Mouse (Mus musculus): ENCODE measurements around the gene Carmil1. TPM values are rescaled to one million over a fixed set of nuclear protein-coding genes. Genes with fewer than 3 reads are reported as not detected.

Carmil1 gene
- total and polyA plus RNA-seq, 3 experiments = 0.15 to 1.2 TPM; not detected in 1

- Histone ChIP-seq H3K27me3 (ENCODE audit: control insufficient read depth in 1 of 2, insufficient read depth in 2 of 2, low read length in 2 of 2) (peaks cover 7% of the 10 kb centered on the region in 2 experiments), H3K4me3 (ENCODE audit: control insufficient read depth in 1 of 2, insufficient read depth in 1 of 2, low read depth in 2 of 2, low read length in 2 of 2) (no peak overlapping the region), H3K36me3 (ENCODE audit: control insufficient read depth in 1 of 2, insufficient read depth in 2 of 2, low read length in 2 of 2) (no peaks in the 10 kb centered on the region), H3K9me3 (replicated peaks; ENCODE audit: insufficient read depth, low read length) (no peaks in the 10 kb centered on the region), H3K27ac (ENCODE audit: control insufficient read depth, low read depth, low read length) (no peak overlapping the region), H3K79me2 (ENCODE audit: control insufficient read depth, insufficient read depth, low read length, poor library complexity) (no peaks in the 10 kb centered on the region), H3K4me1 (ENCODE audit: control insufficient read depth in 1 of 2, insufficient read depth in 2 of 2, low read length in 2 of 2) (no peaks in the 10 kb centered on the region), H3K9ac (ENCODE audit: control insufficient read depth, low read depth, low read length, poor library complexity, severe bottlenecking) (no peak overlapping the region)
- DNase-seq (ENCODE audit: low read depth, low spot score) = no peak
- TF ChIP-seq GATA1 (IDR thresholded peaks at IDR 0.05; ENCODE audit: low read depth, low read length) = no peak
- TF ChIP-seq ZMIZ1 (IDR thresholded peaks at IDR 0.05; ENCODE audit: low read depth, low read length) = no peak
- no peak for TF ChIP-seq POLR2A (IDR thresholded peaks at IDR 0.05; ENCODE audit: control insufficient read depth in 1 of 2, insufficient read depth in 1 of 2, low read depth in 1 of 2, low read length in 2 of 2, poor library complexity in 1 of 2)
- TF ChIP-seq ELF1 (IDR thresholded peaks at IDR 0.05; ENCODE audit: low read depth, low read length) = no peak
- TF ChIP-seq UBTF (IDR thresholded peaks at IDR 0.05; ENCODE audit: borderline replicate concordance, insufficient read depth, low read depth, low read length) = no peak
- TF ChIP-seq ZNF384 (IDR thresholded peaks at IDR 0.05; ENCODE audit: low read depth, low read length) = no peak
- TF ChIP-seq POLR2AphosphoS5 (IDR thresholded peaks at IDR 0.05; ENCODE audit: borderline replicate concordance, low read depth, low read length) = no peak
- TF ChIP-seq USF1 (IDR thresholded peaks at IDR 0.05; ENCODE audit: low read depth, low read length) = no peak
- TF ChIP-seq RCOR1 (IDR thresholded peaks at IDR 0.05; ENCODE audit: low read depth, low read length) = no peak
- no peak for TF ChIP-seq TBP (IDR thresholded peaks at IDR 0.05; ENCODE audit: low read depth, low read length)
- no peak for TF ChIP-seq CHD2 (IDR thresholded peaks at IDR 0.05; ENCODE audit: low read length)
These were observed 47.6 kb upstream of the Carmil1 start for GRCm38 (mm10) chr13:24328036-24328817.

- no peak within 1 kb of the TSS for H3K27ac ChIP-seq (ENCODE audit: control insufficient read depth, low read depth, low read length)
- no peak for TF ChIP-seq TAL1 (IDR thresholded peaks at IDR 0.05; ENCODE audit: low read length)
- no peak for TF ChIP-seq RCOR1 (IDR thresholded peaks at IDR 0.05; ENCODE audit: low read depth, low read length)
- TF ChIP-seq ZMIZ1 (IDR thresholded peaks at IDR 0.05; ENCODE audit: low read depth, low read length) = no peak
- no peak for TF ChIP-seq CTCF (IDR thresholded peaks at IDR 0.05 in 2 of 3, conservative IDR thresholded peaks at IDR 0.05 in 1 of 3; ENCODE audit: control insufficient read depth in 1 of 3, insufficient read depth in 1 of 3, low read depth in 2 of 3, low read length in 3 of 3, poor library complexity in 1 of 3, severe bottlenecking in 1 of 3)
- H3K36me3 ChIP-seq (ENCODE audit: control insufficient read depth in 1 of 2, insufficient read depth in 2 of 2, low read length in 2 of 2) = no peaks in the 10 kb centered on the region
- H3K27me3 ChIP-seq (ENCODE audit: control insufficient read depth in 1 of 2, insufficient read depth in 2 of 2, low read length in 2 of 2) = peaks cover 4 to 7% of the 10 kb centered on the region in 2 experiments
- no peak within 1 kb of the TSS for H3K9ac ChIP-seq (ENCODE audit: control insufficient read depth, low read depth, low read length, poor library complexity, severe bottlenecking)
- H3K79me2 ChIP-seq (ENCODE audit: control insufficient read depth, insufficient read depth, low read length, poor library complexity) = no peaks in the 10 kb centered on the region
- H3K4me1 ChIP-seq (ENCODE audit: control insufficient read depth in 1 of 2, insufficient read depth in 2 of 2, low read length in 2 of 2) = no peaks in the 10 kb centered on the region
- no peak within 1 kb of the TSS for H3K4me3 ChIP-seq (ENCODE audit: control insufficient read depth in 1 of 2, insufficient read depth in 1 of 2, low read depth in 2 of 2, low read length in 2 of 2)
- no peak for DNase-seq (ENCODE audit: low read depth, low spot score)
- H3K9me3 ChIP-seq (replicated peaks; ENCODE audit: insufficient read depth, low read length) = no peaks in the 10 kb centered on the region
These were observed 46.6 kb upstream of the Carmil1 start, which contains the start of gene Cmah for GRCm38 (mm10) chr13:24327201-24327600. Cmah (plus strand) TSS chr13:24327404.

GRCm38 (mm10) chr13:24321313-24321712 lies 40.7 kb upstream of the Carmil1 start:
- no peak for DNase-seq (ENCODE audit: low read depth, low spot score)
- Histone ChIP-seq H3K27ac (ENCODE audit: control insufficient read depth, low read depth, low read length) (no peak overlapping the region), H3K36me3 (ENCODE audit: control insufficient read depth in 1 of 2, insufficient read depth in 2 of 2, low read length in 2 of 2) (no peaks in the 10 kb centered on the region), H3K9me3 (replicated peaks; ENCODE audit: insufficient read depth, low read length) (no peaks in the 10 kb centered on the region), H3K4me3 (ENCODE audit: control insufficient read depth in 1 of 2, insufficient read depth in 1 of 2, low read depth in 2 of 2, low read length in 2 of 2) (no peak overlapping the region), H3K79me2 (ENCODE audit: control insufficient read depth, insufficient read depth, low read length, poor library complexity) (no peaks in the 10 kb centered on the region), H3K27me3 (ENCODE audit: control insufficient read depth in 1 of 2, insufficient read depth in 2 of 2, low read length in 2 of 2) (peaks cover 0 to 4% of the 10 kb centered on the region in 2 experiments; a peak in 3 of 4 replicates), H3K4me1 (ENCODE audit: control insufficient read depth in 1 of 2, insufficient read depth in 2 of 2, low read length in 2 of 2) (no peaks in the 10 kb centered on the region), H3K9ac (ENCODE audit: control insufficient read depth, low read depth, low read length, poor library complexity, severe bottlenecking) (no peak overlapping the region)
- TF ChIP-seq POLR2AphosphoS5 (IDR thresholded peaks at IDR 0.05; ENCODE audit: borderline replicate concordance, low read depth, low read length) (no peak), E2F4 (IDR thresholded peaks at IDR 0.05; ENCODE audit: borderline replicate concordance, low read depth, low read length) (no peak), UBTF (IDR thresholded peaks at IDR 0.05; ENCODE audit: borderline replicate concordance, insufficient read depth, low read depth, low read length) (no peak), SMC3 (IDR thresholded peaks at IDR 0.05; ENCODE audit: low read depth, low read length) (no peak), CTCF (IDR thresholded peaks at IDR 0.05 in 2 of 3, conservative IDR thresholded peaks at IDR 0.05 in 1 of 3; ENCODE audit: control insufficient read depth in 1 of 3, insufficient read depth in 1 of 3, low read depth in 2 of 3, low read length in 3 of 3, poor library complexity in 1 of 3, severe bottlenecking in 1 of 3) (no peak), MYB (IDR thresholded peaks at IDR 0.05; ENCODE audit: low read depth, low read length) (no peak)

Measured in MEL (cell line).